Mouse (Mus musculus): Measurements from ENCODE around the gene Clec18a. TPM values are rescaled to one million over a fixed set of nuclear protein-coding genes. Genes with fewer than 3 reads are reported as not detected.
"Not testable (repeated sequence)": the region's sequence is repeated elsewhere in the genome, so short reads cannot be mapped to it uniquely, and the experiment has no call there.

The Clec18a gene
- polyA plus RNA-seq, 1 experiment from 2014 or later: 76.6 TPM

DNA sequence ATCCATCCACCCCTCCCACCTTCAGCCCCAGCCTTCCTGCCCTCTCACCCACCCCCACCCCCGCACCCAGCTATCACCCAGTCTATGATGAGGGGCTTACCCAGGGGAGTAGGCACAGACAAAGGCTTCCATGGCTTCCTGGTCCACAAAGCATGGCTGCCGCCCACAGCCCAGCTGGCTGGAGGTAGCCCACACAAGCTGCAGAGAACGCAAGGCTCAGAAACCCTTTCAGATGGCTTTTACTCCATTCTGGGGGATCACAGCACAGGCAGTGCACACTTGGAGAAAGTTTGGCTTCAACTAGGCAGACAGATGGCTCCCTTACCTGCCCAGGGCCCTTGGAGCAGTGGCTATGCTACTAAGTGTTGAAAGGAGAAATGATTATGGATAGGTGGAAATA, 16.3 kb downstream of the Clec18a start:
- Histone ChIP-seq H3K4me3 (replicated peaks; ENCODE audit: low read depth, low read length) (no peak overlapping the region), H3K27ac (no peak overlapping the region), H3K4me1 (replicated peaks; ENCODE audit: insufficient read depth, low read length) (no peaks in the 10 kb centered on the region), H3K9me3 (replicated peaks; ENCODE audit: low read length) (no peaks in the 10 kb centered on the region), H3K27me3 (ENCODE audit: insufficient read depth, low read length) (no peaks in the 10 kb centered on the region), H3K9ac (ENCODE audit: low read depth, low read length) (no peak overlapping the region), H3K36me3 (ENCODE audit: insufficient read depth, low read length) (no peaks in the 10 kb centered on the region), H3K4me2 (ENCODE audit: low read length) (no peak overlapping the region)
- DNase-seq (ENCODE audit: low spot score) (no peak), ATAC-seq (replicated peaks; ENCODE audit: low FRiP score, low read depth) (no peak)
- TF ChIP-seq CTCF (IDR thresholded peaks at IDR 0.05; ENCODE audit: low read depth): no peak
- WGBS: 75% methylated on average over 3 of the region's 3 CpGs

DNA sequence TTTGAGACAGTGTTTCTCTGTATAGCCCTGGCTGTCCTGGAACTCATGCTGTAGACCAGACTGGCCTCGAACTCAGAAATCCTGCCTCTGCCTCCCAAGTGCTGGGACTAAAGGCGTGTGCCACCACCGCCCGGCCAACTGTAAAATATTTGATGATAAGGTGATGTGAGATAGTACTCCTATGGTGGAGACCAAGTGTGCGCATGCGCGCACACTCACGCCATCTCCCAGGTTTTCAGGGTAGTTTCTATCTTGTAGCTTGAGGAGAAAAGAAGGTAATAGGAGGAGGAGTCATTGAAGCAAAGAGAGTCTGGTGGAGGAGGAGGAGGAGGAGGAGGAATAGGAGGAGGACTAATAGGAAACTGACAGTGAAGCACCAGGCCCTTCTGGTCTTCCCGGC, 23.6 kb downstream of the Clec18a start:
- WGBS: 87% methylated on average over 9 of the region's 9 CpGs
- not testable (repeated sequence) for H3K9me3 ChIP-seq (replicated peaks; ENCODE audit: low read length); DNase-seq (ENCODE audit: low spot score); H3K9ac ChIP-seq (ENCODE audit: low read depth, low read length); H3K4me2 ChIP-seq (ENCODE audit: low read length); ATAC-seq (replicated peaks; ENCODE audit: low FRiP score, low read depth); H3K27ac ChIP-seq; H3K36me3 ChIP-seq (ENCODE audit: insufficient read depth, low read length); H3K4me1 ChIP-seq (replicated peaks; ENCODE audit: insufficient read depth, low read length); H3K4me3 ChIP-seq (replicated peaks; ENCODE audit: low read depth, low read length); H3K27me3 ChIP-seq (ENCODE audit: insufficient read depth, low read length)

- Histone ChIP-seq H3K9ac (ENCODE audit: low read depth, low read length) (no peak overlapping the region), H3K36me3 (ENCODE audit: insufficient read depth, low read length) (no peaks in the 10 kb centered on the region), H3K27me3 (ENCODE audit: insufficient read depth, low read length) (no peaks in the 10 kb centered on the region), H3K27ac (no peak overlapping the region), H3K4me1 (replicated peaks; ENCODE audit: insufficient read depth, low read length) (no peaks in the 10 kb centered on the region), H3K4me3 (replicated peaks; ENCODE audit: low read depth, low read length) (no peak overlapping the region), H3K9me3 (replicated peaks; ENCODE audit: low read length) (no peaks in the 10 kb centered on the region), H3K4me2 (ENCODE audit: low read length) (no peak overlapping the region)
- TF ChIP-seq CTCF (IDR thresholded peaks at IDR 0.05; ENCODE audit: low read depth): no peak
- ATAC-seq (replicated peaks; ENCODE audit: low FRiP score, low read depth) (no peak), DNase-seq (ENCODE audit: low spot score) (peak; percentile 48)
- 36% methylated on average over 10 of the region's 10 CpGs for WGBS
These were observed 24.8 kb downstream of the Clec18a start for GRCm38 (mm10) chr8:111067439-111067838.

- H3K27me3 ChIP-seq (ENCODE audit: insufficient read depth, low read length): no peaks in the 10 kb centered on the region
- H3K36me3 ChIP-seq (ENCODE audit: insufficient read depth, low read length): no peaks in the 10 kb centered on the region
- H3K4me3 ChIP-seq (replicated peaks; ENCODE audit: low read depth, low read length): no peak overlapping the region
- peaks cover 5% of the 10 kb centered on the region; the same call in 1 of the 2 replicates for H3K4me1 ChIP-seq (replicated peaks; ENCODE audit: insufficient read depth, low read length)
- no peaks in the 10 kb centered on the region for H3K9me3 ChIP-seq (replicated peaks; ENCODE audit: low read length)
- no peak for TF ChIP-seq CTCF (IDR thresholded peaks at IDR 0.05; ENCODE audit: low read depth)
- H3K9ac ChIP-seq (ENCODE audit: low read depth, low read length): no peak overlapping the region
- no peak overlapping the region for H3K4me2 ChIP-seq (ENCODE audit: low read length)
- no peak overlapping the region for H3K27ac ChIP-seq
- no peak for ATAC-seq (replicated peaks; ENCODE audit: low FRiP score, low read depth)
- WGBS: 65% methylated on average over 4 of the region's 4 CpGs
- DNase-seq (ENCODE audit: low spot score): no peak
These were observed 25.9 kb downstream of the Clec18a start for GRCm38 (mm10) chr8:111066308-111066707.

DNA sequence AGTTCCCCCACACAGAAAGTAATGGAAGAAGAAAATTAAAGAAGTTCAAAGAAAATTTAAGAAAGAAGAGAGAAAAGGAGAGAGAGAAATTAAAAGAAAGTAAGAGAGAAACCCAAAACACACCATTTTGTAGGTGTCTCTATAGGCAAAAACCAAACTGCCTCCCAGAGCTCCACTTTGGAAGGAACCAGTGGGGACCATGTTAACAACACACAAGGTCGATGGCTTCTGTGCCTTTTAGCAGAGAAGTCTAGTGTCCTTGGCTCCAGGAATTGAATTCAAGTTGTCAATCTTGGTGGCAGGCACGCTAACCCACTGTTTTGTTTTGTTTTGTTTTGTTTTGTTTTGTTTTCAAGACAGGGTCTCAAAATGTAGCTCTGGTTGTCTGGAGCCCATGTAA, 29.3 kb downstream of the Clec18a start:
- ATAC-seq (replicated peaks; ENCODE audit: low FRiP score, low read depth): no peak
- Histone ChIP-seq H3K9me3 (replicated peaks; ENCODE audit: low read length) (no peaks in the 10 kb centered on the region), H3K9ac (ENCODE audit: low read depth, low read length) (no peak overlapping the region), H3K36me3 (ENCODE audit: insufficient read depth, low read length) (no peaks in the 10 kb centered on the region), H3K27ac (no peak overlapping the region), H3K27me3 (ENCODE audit: insufficient read depth, low read length) (no peaks in the 10 kb centered on the region), H3K4me3 (replicated peaks; ENCODE audit: low read depth, low read length) (peak overlapping the region; percentile 56; the same call in 1 of the 2 replicates), H3K4me2 (ENCODE audit: low read length) (peak overlapping the region; percentile 76), H3K4me1 (replicated peaks; ENCODE audit: insufficient read depth, low read length) (peaks cover 5% of the 10 kb centered on the region; the same call in 1 of the 2 replicates)
- 54% methylated on average over 2 of the region's 2 CpGs for WGBS
- TF ChIP-seq CTCF (IDR thresholded peaks at IDR 0.05; ENCODE audit: low read depth): no peak
- DNase-seq (ENCODE audit: low spot score): no peak

DNA sequence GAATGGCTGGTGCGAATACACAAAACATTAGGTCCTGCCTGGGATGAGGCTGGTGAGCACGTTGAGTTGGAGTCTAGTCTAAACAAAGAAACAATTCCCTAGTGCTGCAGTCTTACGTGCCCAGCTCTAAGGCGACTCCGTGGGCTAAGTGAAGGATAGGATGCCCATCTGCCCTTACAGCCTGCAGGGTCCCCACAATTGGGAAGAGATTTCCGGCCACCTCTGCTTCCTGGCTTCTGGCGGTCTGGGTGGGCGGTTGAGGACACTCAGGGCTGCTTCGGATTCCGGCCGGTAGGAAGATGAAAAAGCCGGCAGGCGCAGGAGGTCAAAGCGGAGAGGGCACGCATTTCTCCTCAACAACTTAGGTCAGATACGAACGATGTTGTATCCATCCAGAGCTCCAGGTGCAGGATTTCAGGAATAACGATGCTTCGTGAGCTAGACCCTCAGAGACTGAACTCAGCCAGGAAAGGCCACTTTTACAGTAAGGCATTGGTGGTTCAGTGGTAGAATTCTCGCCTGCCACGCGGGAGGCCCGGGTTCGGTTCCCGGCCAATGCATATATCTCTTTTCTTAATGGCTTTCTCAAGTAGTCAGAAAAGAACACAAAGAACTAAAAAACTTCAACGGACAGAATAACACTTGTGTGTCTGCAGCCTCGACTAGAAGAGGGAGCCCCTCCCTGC, 30.0 kb downstream of the Clec18a start:
- WGBS: 2% methylated on average over 27 of the region's 27 CpGs
- H3K27me3 ChIP-seq (ENCODE audit: insufficient read depth, low read length): no peaks in the 10 kb centered on the region
- H3K4me2 ChIP-seq (ENCODE audit: low read length): peak overlapping the region; percentile 76
- DNase-seq (ENCODE audit: low spot score): peak; percentile 88
- TF ChIP-seq CTCF (IDR thresholded peaks at IDR 0.05; ENCODE audit: low read depth): no peak
- no peaks in the 10 kb centered on the region for H3K9me3 ChIP-seq (replicated peaks; ENCODE audit: low read length)
- peak; percentile 72 for ATAC-seq (replicated peaks; ENCODE audit: low FRiP score, low read depth)
- no peaks in the 10 kb centered on the region for H3K36me3 ChIP-seq (ENCODE audit: insufficient read depth, low read length)
- peak overlapping the region; percentile 49; the same call in 1 of the 2 replicates for H3K9ac ChIP-seq (ENCODE audit: low read depth, low read length)
- H3K4me3 ChIP-seq (replicated peaks; ENCODE audit: low read depth, low read length): peak overlapping the region; percentile 56
- peaks cover 5% of the 10 kb centered on the region; the same call in 1 of the 2 replicates for H3K4me1 ChIP-seq (replicated peaks; ENCODE audit: insufficient read depth, low read length)
- H3K27ac ChIP-seq: peak overlapping the region; percentile 25; the same call in 1 of the 2 replicates
